Mouse (Mus musculus): Measurements from ENCODE around the gene Kif21a. TPM values are rescaled to one million over a fixed set of nuclear protein-coding genes. Genes with fewer than 3 reads are reported as not detected.

Kif21a gene
- polyA plus RNA-seq, 1 experiment = 8.6 TPM

- H3K4me1 ChIP-seq (ENCODE audit: control insufficient read depth, insufficient read depth, low read length) = no peaks in the 10 kb centered on the region
- H3K27me3 ChIP-seq (ENCODE audit: control insufficient read depth, insufficient read depth, low read length) = no peaks in the 10 kb centered on the region
- TF ChIP-seq CTCF (IDR thresholded peaks at IDR 0.05; ENCODE audit: control insufficient read depth, insufficient read depth, insufficient replicate concordance, low read depth, low read length) = no peak
- TF ChIP-seq POLR2A (IDR thresholded peaks at IDR 0.05; ENCODE audit: control insufficient read depth, low read depth, low read length) = no peak
- H3K27ac ChIP-seq (ENCODE audit: control insufficient read depth, insufficient read depth, low read depth, low read length) = no peak overlapping the region
- no peaks in the 10 kb centered on the region for H3K36me3 ChIP-seq (ENCODE audit: control insufficient read depth, insufficient read depth, low read length)
- no peak overlapping the region for H3K4me3 ChIP-seq (ENCODE audit: control insufficient read depth, low read depth, low read length)
Observed at GRCm38 (mm10) chr15:91018161-91018860, 31.4 kb downstream of the Kif21a start.

- Histone ChIP-seq H3K4me3 (ENCODE audit: control insufficient read depth, low read depth, low read length) (no peak overlapping the region), H3K4me1 (ENCODE audit: control insufficient read depth, insufficient read depth, low read length) (no peaks in the 10 kb centered on the region), H3K36me3 (ENCODE audit: control insufficient read depth, insufficient read depth, low read length) (no peaks in the 10 kb centered on the region), H3K27ac (ENCODE audit: control insufficient read depth, insufficient read depth, low read depth, low read length) (no peak overlapping the region), H3K27me3 (ENCODE audit: control insufficient read depth, insufficient read depth, low read length) (no peaks in the 10 kb centered on the region)
- TF ChIP-seq POLR2A (IDR thresholded peaks at IDR 0.05; ENCODE audit: control insufficient read depth, low read depth, low read length) (no peak), CTCF (IDR thresholded peaks at IDR 0.05; ENCODE audit: control insufficient read depth, insufficient read depth, insufficient replicate concordance, low read depth, low read length) (no peak)
Observed at GRCm38 (mm10) chr15:91017261-91018160, 32.2 kb downstream of the Kif21a start.

GRCm38 (mm10) chr15:91016366-91016765 is 33.4 kb downstream of the Kif21a start:
- H3K4me3 ChIP-seq (ENCODE audit: control insufficient read depth, low read depth, low read length) = no peak overlapping the region
- H3K36me3 ChIP-seq (ENCODE audit: control insufficient read depth, insufficient read depth, low read length) = no peaks in the 10 kb centered on the region
- TF ChIP-seq CTCF (IDR thresholded peaks at IDR 0.05; ENCODE audit: control insufficient read depth, insufficient read depth, insufficient replicate concordance, low read depth, low read length) (no peak), POLR2A (IDR thresholded peaks at IDR 0.05; ENCODE audit: control insufficient read depth, low read depth, low read length) (no peak)
- H3K4me1 ChIP-seq (ENCODE audit: control insufficient read depth, insufficient read depth, low read length) = no peaks in the 10 kb centered on the region
- no peak overlapping the region for H3K27ac ChIP-seq (ENCODE audit: control insufficient read depth, insufficient read depth, low read depth, low read length)
- H3K27me3 ChIP-seq (ENCODE audit: control insufficient read depth, insufficient read depth, low read length) = no peaks in the 10 kb centered on the region

- TF ChIP-seq POLR2A (IDR thresholded peaks at IDR 0.05; ENCODE audit: control insufficient read depth, low read depth, low read length) = no peak
- no peak for TF ChIP-seq CTCF (IDR thresholded peaks at IDR 0.05; ENCODE audit: control insufficient read depth, insufficient read depth, insufficient replicate concordance, low read depth, low read length)
- H3K4me3 ChIP-seq (ENCODE audit: control insufficient read depth, low read depth, low read length) = no peak overlapping the region
- H3K27me3 ChIP-seq (ENCODE audit: control insufficient read depth, insufficient read depth, low read length) = no peaks in the 10 kb centered on the region
- no peaks in the 10 kb centered on the region for H3K36me3 ChIP-seq (ENCODE audit: control insufficient read depth, insufficient read depth, low read length)
- H3K4me1 ChIP-seq (ENCODE audit: control insufficient read depth, insufficient read depth, low read length) = no peaks in the 10 kb centered on the region
- H3K27ac ChIP-seq (ENCODE audit: control insufficient read depth, insufficient read depth, low read depth, low read length) = no peak overlapping the region
Observed at GRCm38 (mm10) chr15:91012793-91013580, 36.8 kb downstream of the Kif21a start.

GRCm38 (mm10) chr15:91010218-91010617 is 39.5 kb downstream of the Kif21a start:
- H3K4me3 ChIP-seq (ENCODE audit: control insufficient read depth, low read depth, low read length) = no peak overlapping the region
- H3K4me1 ChIP-seq (ENCODE audit: control insufficient read depth, insufficient read depth, low read length) = no peaks in the 10 kb centered on the region
- no peak overlapping the region for H3K27ac ChIP-seq (ENCODE audit: control insufficient read depth, insufficient read depth, low read depth, low read length)
- TF ChIP-seq POLR2A (IDR thresholded peaks at IDR 0.05; ENCODE audit: control insufficient read depth, low read depth, low read length) = no peak
- TF ChIP-seq CTCF (IDR thresholded peaks at IDR 0.05; ENCODE audit: control insufficient read depth, insufficient read depth, insufficient replicate concordance, low read depth, low read length) = no peak
- H3K36me3 ChIP-seq (ENCODE audit: control insufficient read depth, insufficient read depth, low read length) = no peaks in the 10 kb centered on the region
- no peaks in the 10 kb centered on the region for H3K27me3 ChIP-seq (ENCODE audit: control insufficient read depth, insufficient read depth, low read length)

- H3K36me3 ChIP-seq (ENCODE audit: control insufficient read depth, insufficient read depth, low read length) = no peaks in the 10 kb centered on the region
- TF ChIP-seq CTCF (IDR thresholded peaks at IDR 0.05; ENCODE audit: control insufficient read depth, insufficient read depth, insufficient replicate concordance, low read depth, low read length) (no peak), POLR2A (IDR thresholded peaks at IDR 0.05; ENCODE audit: control insufficient read depth, low read depth, low read length) (no peak)
Observed at GRCm38 (mm10) chr15:91007123-91007830, 42.5 kb downstream of the Kif21a start.

More at GRCm38 (mm10) chr15:91007123-91007830, 42.5 kb downstream of the Kif21a start:
- no peaks in the 10 kb centered on the region for H3K4me1 ChIP-seq (ENCODE audit: control insufficient read depth, insufficient read depth, low read length)
- no peaks in the 10 kb centered on the region for H3K27me3 ChIP-seq (ENCODE audit: control insufficient read depth, insufficient read depth, low read length)
- H3K27ac ChIP-seq (ENCODE audit: control insufficient read depth, insufficient read depth, low read depth, low read length) = no peak overlapping the region
- H3K4me3 ChIP-seq (ENCODE audit: control insufficient read depth, low read depth, low read length) = no peak overlapping the region
